Mouse (Mus musculus): ENCODE measurements around the gene Cdcp1.

Cdcp1 gene

GRCm38 (mm10) chr9:123213371-123213770 lies 2.5 kb downstream of the Cdcp1 start:
- DNase-seq (ENCODE audit: low spot score): no peak

- DNase-seq (ENCODE audit: low spot score): no peak
Measured at GRCm38 (mm10) chr9:123207895-123208294, 7.9 kb downstream of the Cdcp1 start.

GRCm38 (mm10) chr9:123206948-123207347 lies 8.9 kb downstream of the Cdcp1 start:
- peak; percentile 48 for DNase-seq (ENCODE audit: low spot score)

DNA sequence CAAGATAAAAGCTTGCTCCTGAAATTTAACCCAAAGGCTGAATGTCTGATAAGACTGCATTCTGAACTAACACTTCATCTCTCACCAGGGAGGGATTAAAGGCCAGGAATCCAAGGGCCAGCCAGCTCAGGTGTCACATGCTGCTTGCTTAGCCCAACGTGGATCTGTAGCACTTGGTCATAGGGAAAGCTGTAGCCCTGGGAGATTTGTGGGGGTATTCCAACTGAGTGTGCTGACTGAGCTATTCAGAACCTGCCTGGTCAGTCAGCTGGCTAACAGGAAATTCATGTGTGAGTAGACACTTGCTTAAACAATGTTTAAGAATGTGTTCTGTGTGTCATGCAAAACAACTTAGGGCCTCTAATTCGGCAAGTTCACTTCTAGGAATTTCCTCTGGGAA lies 9.3 kb downstream of the Cdcp1 start:
- DNase-seq (ENCODE audit: low spot score): no peak

GRCm38 (mm10) chr9:123200116-123200515 lies 15.7 kb downstream of the Cdcp1 start:
- no peak for DNase-seq (ENCODE audit: low spot score)

DNA sequence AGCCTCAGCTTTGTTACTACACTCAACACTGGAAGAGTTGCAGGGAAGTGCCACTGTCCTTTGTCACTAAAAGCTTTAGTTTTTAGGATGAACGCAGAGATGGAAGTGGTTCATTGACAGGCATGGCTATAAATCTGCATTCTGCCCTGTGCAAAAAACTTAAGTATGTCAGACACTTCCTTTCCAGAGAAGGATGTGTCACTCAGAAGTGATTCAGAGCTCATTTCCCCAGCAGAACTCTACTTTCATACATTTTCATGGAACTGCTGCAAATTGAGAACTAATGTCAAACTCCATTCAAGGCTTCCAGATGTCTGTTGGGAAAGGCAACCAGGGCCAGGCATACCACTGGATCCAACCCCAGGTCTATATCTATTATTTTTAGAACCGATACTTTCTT lies 27.6 kb downstream of the Cdcp1 start:
- DNase-seq (ENCODE audit: low spot score): no peak

- no peak for DNase-seq (ENCODE audit: low spot score)
Measured at GRCm38 (mm10) chr9:123187589-123187988, 28.2 kb downstream of the Cdcp1 start.

DNA sequence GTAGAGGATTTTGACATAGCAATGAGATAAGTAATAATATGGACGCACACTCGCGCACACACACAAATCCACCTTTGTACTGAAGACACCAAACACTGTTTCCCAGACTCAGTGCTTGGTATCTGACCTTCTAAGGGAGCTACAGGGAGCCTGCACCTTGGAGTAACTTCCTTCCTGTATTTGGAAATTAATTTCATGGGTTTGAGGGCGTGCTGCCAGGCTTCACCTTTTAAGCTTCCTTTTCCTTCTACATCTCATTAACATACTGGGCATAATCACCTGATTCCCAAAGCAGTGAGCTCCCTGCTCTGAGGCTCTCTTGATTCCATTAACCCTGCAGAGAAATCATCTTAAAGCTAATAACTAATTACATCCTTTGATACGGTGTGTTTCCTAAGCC lies 29.7 kb downstream of the Cdcp1 start:
- DNase-seq (ENCODE audit: low spot score): no peak

DNA sequence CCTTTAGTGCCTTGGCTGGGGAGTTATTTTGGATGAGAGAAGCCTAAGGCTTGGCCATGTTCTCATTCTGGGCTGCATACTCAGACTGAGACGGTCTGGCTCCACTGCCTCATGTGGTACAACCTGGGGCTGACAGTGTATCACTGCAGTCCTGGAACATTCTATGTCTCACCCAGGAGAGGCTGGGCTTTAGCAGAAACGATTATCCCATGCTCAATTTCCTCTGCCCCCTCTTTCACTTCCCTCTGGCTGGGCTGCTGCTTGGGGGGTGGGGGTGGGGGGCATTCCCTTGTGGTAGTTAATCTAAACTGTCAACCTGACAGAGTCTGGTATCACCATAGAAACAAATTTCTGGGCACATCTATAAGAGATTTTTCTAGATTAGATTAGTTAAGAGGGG lies 30.3 kb downstream of the Cdcp1 start:
- no peak for DNase-seq (ENCODE audit: low spot score)

DNA sequence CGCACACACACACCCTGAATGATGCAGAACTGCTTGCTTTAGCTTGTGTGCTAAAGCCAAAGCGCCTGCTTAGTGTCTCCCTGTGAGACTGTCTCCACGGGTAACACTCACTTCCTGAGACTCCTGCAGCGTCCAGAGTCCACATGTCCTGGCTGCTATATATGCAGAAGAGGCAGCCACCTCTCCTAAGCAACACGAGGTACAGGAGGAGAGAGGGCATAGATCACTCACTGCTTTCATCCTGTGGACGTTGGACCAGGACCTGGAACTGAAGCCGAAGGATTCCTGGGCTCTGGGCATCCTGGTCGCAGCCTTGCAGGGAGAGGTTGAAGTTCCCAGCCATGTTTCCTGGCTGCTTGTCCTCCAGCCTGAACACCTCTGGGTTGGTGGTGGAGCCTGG lies 32.6 kb downstream of the Cdcp1 start:
- no peak for DNase-seq (ENCODE audit: low spot score)

DNA sequence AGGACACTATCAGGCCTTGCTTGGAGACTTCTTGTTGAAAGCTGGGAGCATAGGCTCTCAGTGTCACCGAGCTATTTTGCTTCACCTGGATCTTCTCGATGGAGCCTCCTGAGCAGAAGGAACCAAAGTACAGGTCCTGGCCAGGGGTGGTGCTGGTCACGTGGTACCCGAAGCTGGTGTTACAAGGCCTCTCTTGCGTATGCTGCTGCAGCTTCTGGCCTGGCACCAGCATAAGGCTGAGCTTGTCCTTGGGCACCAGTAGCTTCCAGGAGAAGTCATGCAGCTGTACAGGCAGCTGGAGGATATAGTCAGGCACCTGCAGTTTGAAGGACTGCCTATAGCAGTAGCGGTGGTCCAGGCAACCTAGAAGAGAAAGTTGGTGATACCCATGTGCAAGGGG lies 35.8 kb downstream of the Cdcp1 start:
- DNase-seq (ENCODE audit: low spot score): no peak

GRCm38 (mm10) chr9:123177380-123178048 lies 38.3 kb downstream of the Cdcp1 start:
- no peak for DNase-seq (ENCODE audit: low spot score)

GRCm38 (mm10) chr9:123174356-123174755 lies 41.5 kb downstream of the Cdcp1 start:
- DNase-seq (ENCODE audit: low spot score): no peak

DNA sequence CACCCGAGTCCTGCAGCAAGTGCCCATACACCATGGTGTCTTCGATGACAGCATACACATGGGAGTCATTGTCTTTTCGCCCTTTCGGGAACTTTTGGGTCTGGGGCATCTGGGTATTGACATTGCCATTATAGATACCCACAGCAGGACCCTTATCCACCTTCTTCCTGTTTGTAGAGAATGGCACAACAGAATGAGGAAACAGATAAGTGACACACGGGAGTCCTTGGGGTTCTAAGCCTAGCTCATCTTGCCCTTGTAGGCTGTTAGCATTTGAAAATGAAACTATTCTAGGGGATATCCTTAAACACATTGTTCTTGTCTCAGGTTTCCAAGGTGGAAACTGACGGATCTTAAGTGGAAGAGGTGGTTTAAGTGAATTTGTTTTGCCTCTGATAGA lies 42.1 kb downstream of the Cdcp1 start:
- no peak for DNase-seq (ENCODE audit: low spot score)

DNA sequence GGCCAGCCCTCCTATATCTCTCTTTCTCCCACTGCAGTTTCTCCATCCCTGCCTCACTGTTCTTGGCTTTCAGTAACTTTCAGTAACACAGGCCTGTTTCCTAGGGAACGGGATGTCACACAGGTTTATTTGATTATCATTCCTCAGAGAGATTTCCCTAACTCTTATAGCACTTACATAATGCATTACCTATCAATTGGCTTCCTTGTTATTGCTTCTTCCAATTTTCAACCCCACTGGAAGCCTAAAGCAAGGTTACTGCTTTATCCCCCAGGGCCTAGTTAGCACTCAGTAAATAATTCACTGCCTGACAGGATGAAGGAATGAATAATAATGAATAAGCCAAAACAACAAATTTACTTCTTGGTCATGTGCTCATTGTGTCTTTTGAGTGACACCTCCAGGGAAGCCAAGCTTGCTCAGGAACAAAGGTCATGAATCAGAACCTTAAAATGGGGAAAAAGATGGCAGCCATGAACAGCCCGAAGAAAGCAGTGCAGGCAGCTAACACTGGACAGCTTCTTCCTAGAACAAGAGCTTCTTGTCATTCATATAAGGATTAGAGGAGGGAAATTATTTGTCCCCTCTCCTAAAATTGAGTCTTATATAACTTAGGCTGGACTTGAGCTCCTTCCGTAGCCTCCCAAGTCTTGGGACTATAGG lies 49.9 kb downstream of the Cdcp1 start:
- DNase-seq (ENCODE audit: low spot score): no peak

DNA sequence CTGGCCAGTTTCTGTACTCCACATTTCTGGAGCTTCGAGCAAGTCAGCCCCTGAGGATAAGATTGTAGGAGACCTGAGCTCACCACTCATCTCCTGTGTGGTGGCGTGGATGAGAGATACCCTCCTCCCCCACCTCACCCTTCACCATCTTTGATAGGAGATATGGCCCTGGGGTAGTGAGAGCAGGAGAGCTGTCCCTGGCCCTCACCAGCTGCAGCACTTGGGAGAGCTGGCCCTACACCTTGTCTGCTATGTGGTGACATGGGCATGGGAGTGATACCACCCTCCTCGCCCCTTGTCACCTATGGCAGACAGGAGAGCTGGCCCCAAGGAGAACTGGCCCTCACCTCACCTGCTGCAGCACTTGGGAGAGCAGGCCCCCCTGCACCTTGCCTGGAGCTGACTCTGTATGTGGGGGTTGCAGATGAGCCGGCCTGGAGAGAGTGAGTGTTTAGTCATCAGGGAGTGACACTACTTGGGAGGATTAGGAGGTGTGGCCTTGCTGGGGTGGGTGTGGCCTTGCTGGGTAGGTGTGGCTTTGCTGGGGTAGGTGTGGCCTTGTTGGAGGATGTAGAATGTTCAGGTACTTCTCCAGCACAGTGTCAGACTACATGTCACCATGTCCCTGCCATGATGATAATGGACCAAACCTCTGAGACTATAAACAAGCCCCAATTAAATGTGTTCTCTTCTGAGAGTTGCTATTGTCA lies 52.7 kb downstream of the Cdcp1 start:
- DNase-seq (ENCODE audit: low spot score): no peak

DNA sequence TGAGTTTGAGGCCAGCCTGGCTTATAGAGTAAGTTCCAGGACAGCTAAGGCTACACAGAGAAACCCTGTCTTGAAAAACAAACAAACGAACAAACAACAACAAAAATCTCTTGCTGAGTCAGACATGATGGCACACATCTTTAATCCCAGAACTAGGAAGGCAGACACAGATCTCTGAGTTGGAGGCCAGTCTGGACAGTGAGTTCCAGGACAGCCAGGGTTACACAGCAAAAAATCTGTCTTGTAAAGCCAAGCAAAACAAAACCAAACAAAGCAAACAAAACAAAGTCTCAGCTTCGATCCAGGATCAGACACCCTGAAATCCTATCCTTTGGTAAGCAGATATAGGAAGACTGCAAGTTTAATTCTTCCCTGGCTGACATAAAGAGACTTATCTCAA lies 54.0 kb downstream of the Cdcp1 start:
- no peak for DNase-seq (ENCODE audit: low spot score)

DNA sequence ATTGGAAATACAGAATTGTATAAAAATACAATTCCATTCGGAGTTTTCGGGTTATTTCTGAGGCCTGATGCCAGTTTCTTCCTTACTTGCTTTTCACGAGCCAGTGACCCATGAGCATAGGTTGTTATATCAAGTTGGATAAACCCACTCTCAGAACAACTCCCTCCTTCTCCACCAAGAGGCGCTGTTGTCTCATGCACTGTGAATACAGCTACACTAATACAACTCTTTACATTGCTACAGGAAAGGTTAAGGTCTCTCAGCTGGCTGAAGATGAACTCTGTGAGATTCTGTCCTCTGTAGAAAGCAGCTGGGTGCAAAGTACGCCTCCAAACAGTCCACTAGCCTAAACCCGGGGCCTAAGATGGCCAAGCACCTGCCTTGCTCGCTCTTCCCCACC lies 56.5 kb downstream of the Cdcp1 start:
- DNase-seq (ENCODE audit: low spot score): peak; percentile 65

GRCm38 (mm10) chr9:123158125-123158836 lies 57.6 kb downstream of the Cdcp1 start:
- no peak for DNase-seq (ENCODE audit: low spot score)

DNA sequence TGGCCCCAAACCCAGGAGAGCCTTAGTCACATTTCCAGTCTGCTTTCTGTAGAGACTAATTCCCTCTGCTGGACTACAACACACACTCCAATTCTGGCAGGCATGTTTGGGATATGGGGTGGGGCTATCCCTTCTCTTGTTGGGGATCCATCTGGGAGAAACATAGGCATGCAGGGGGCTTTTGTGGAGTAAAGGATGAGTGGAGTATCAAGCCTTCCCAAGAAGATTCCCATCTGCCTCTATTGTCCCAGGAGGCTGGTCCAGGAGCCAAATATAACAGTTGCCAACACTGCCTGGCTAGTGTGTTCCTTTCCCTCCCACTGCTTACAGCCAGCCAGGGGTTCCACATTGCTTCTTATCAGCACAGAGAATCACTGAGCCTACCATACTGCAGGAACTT lies 58.1 kb downstream of the Cdcp1 start:
- DNase-seq (ENCODE audit: low spot score): no peak

- peak; percentile 64 for DNase-seq (ENCODE audit: low spot score)
Measured at GRCm38 (mm10) chr9:123156910-123157361, 58.9 kb downstream of the Cdcp1 start.

DNA sequence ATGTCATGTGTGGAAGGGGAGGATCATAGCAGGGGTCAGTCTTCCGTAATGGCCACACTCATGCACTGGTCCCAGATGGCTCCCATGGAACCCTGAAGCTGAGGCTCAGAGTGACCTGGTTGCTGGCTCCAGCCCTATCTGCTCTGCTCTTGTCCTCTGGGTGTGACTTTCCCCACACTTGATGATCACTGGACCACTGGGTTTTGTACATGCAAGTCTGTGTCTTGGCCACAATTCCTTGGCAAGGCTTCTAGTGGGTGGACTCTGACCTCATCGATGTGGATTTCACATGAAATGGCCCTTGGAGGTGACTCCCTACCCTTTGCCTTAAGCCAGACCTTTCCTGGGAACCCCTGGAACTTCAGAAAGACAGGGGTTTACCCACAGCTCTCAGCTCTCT lies 62.7 kb downstream of the Cdcp1 start:
- DNase-seq (ENCODE audit: low spot score): no peak

DNA sequence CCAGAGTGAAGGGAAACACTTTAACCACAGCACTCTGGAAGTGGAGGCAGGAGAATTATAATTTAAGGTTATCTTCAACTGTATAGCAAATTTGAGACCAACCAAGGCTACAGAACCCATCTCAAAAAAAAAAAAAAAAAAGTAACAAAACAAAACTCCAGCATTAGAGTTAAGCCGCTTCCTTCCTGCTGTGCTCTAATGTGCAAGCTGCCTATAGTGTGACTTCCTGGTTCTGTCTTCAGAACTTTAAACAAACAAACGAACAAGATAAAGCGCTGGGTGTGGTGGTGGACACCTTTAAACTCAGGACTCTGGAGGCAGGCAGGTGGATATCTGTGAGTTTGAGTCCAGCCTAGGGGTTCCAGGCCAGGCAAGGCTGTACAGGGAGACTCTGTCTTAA lies 63.8 kb downstream of the Cdcp1 start:
- DNase-seq (ENCODE audit: low spot score): no peak

Data from urinary bladder, postnatal 25 days (tissue).